Mouse (Mus musculus) urinary bladder, adult 2 months (tissue): ENCODE measurements around the gene Rem1. TPM values are rescaled to one million over a fixed set of nuclear protein-coding genes. Genes with fewer than 3 reads are reported as not detected.
"Not testable (repeated sequence)": the region's sequence is repeated elsewhere in the genome, so short reads cannot be mapped to it uniquely, and the experiment has no call there.

Experiments used
- DNase-seq: peaks from one replicate; pipeline ENCODE4 v3.0.0; 2022; ENCODE audit warnings: low spot score
- polyA plus RNA-seq: library from polyadenylated mRNA; depleted of rRNA; stranded (reverse); fragments of >200 nt; gene quantifications from 2 replicates; pipeline ENCODE4 v1.2.3, GENCODE M21; 2012

Rem1 gene
- polyA plus RNA-seq, 1 experiment, result 9.4 TPM

- DNase-seq, result no peak
Measured at GRCm38 (mm10) chr2:152629239-152629638, 2.5 kb downstream of the Rem1 start.

- no peak for DNase-seq
Measured at GRCm38 (mm10) chr2:152629904-152630303, 3.2 kb downstream of the Rem1 start.

- DNase-seq, result no peak
Measured at GRCm38 (mm10) chr2:152633334-152633733, 6.6 kb downstream of the Rem1 start.

- no peak for DNase-seq
Measured at GRCm38 (mm10) chr2:152634311-152634710, 7.6 kb downstream of the Rem1 start.

- no peak for DNase-seq
Measured at GRCm38 (mm10) chr2:152636246-152637005, 9.7 kb downstream of the Rem1 start.

- no peak for DNase-seq
Measured at GRCm38 (mm10) chr2:152637006-152637322, 10.2 kb downstream of the Rem1 start.

- no peak for DNase-seq
Measured at GRCm38 (mm10) chr2:152637381-152637780, 10.6 kb downstream of the Rem1 start.

- DNase-seq, result no peak
Measured at GRCm38 (mm10) chr2:152638865-152639264, 12.1 kb downstream of the Rem1 start.

GRCm38 (mm10) chr2:152639406-152640113 lies 12.8 kb downstream of the Rem1 start:
- no peak for DNase-seq

- DNase-seq, result no peak
Measured at GRCm38 (mm10) chr2:152652901-152653620, 26.3 kb downstream of the Rem1 start.

GRCm38 (mm10) chr2:152653874-152654715 lies 27.3 kb downstream of the Rem1 start:
- DNase-seq, result no peak

GRCm38 (mm10) chr2:152657398-152657797 lies 30.6 kb downstream of the Rem1 start:
- DNase-seq, result no peak

- no peak for DNase-seq
Measured at GRCm38 (mm10) chr2:152661163-152661562, 34.4 kb downstream of the Rem1 start.

- DNase-seq, result not testable (repeated sequence)
Measured at GRCm38 (mm10) chr2:152666191-152666590, 39.4 kb downstream of the Rem1 start.

GRCm38 (mm10) chr2:152669256-152669638 lies 42.5 kb downstream of the Rem1 start, which contains the start of gene H13:
Gene H13, plus strand, starts transcription at chr2:152669461.
- DNase-seq, result peak; percentile 84

GRCm38 (mm10) chr2:152669639-152670484 lies 43.1 kb downstream of the Rem1 start:
- DNase-seq, result no peak

- no peak for DNase-seq
Measured at GRCm38 (mm10) chr2:152670983-152671641, 44.4 kb downstream of the Rem1 start.

- no peak for DNase-seq
Measured at GRCm38 (mm10) chr2:152671642-152671999, 44.9 kb downstream of the Rem1 start.

GRCm38 (mm10) chr2:152672166-152672565 lies 45.4 kb downstream of the Rem1 start:
- DNase-seq, result no peak

- DNase-seq, result no peak
Measured at GRCm38 (mm10) chr2:152674148-152674547, 47.4 kb downstream of the Rem1 start.
